Mouse (Mus musculus) MEL (cell line): ENCODE results near the gene Serpina11.

Experiments
- CHD2 ChIP-seq: IDR thresholded peaks from 2 replicates; pipeline ENCODE4 v1.6.1; 2011; ENCODE audit warnings: low read length, improper control_type of control experiment
- CTCF ChIP-seq, 3 experiments: IDR thresholded peaks in 2 of 3; conservative IDR thresholded peaks in 1 of 3; 2 replicates each; pipeline ENCODE4 v1.5.1; 2011 to 2012; ENCODE audit warnings: low read length in 3 of 3, low read depth in 2 of 3, mild to moderate bottlenecking in 2 of 3, improper control_type of control experiment in 1 of 3, inconsistent platforms in 1 of 3, mixed read lengths in 1 of 3, moderate library complexity in 1 of 3; ENCODE audit not compliant: control insufficient read depth in 1 of 3, insufficient read depth in 1 of 3, poor library complexity in 1 of 3, severe bottlenecking in 1 of 3
- MAX ChIP-seq: IDR thresholded peaks from 2 replicates; pipeline ENCODE4 v1.6.1; 2011; ENCODE audit warnings: low read length, improper control_type of control experiment
- POLR2A ChIP-seq, 2 experiments: IDR thresholded peaks; 2 replicates each; pipeline ENCODE4 v1.6.1; 2011 to 2012; ENCODE audit warnings: low read length in 2 of 2, mild to moderate bottlenecking in 2 of 2, control low read depth in 1 of 2, improper control_type of control experiment in 1 of 2, low read depth in 1 of 2, moderate library complexity in 1 of 2; ENCODE audit not compliant: control insufficient read depth in 1 of 2, insufficient read depth in 1 of 2, poor library complexity in 1 of 2
- USF1 ChIP-seq: IDR thresholded peaks from 2 replicates; pipeline ENCODE4 v1.6.1; 2014; ENCODE audit warnings: low read depth, mild to moderate bottlenecking, inconsistent platforms, low read length, improper control_type of control experiment, moderate library complexity
- ZC3H11A ChIP-seq: IDR thresholded peaks from 2 replicates; pipeline ENCODE4 v1.6.1; 2012; ENCODE audit warnings: low read depth, mild to moderate bottlenecking, inconsistent platforms, low read length, improper control_type of control experiment
- ZMIZ1 ChIP-seq: IDR thresholded peaks from 2 replicates; pipeline ENCODE4 v1.6.1; 2012; ENCODE audit warnings: low read depth, mild to moderate bottlenecking, inconsistent platforms, low read length, improper control_type of control experiment, moderate library complexity

DNA sequence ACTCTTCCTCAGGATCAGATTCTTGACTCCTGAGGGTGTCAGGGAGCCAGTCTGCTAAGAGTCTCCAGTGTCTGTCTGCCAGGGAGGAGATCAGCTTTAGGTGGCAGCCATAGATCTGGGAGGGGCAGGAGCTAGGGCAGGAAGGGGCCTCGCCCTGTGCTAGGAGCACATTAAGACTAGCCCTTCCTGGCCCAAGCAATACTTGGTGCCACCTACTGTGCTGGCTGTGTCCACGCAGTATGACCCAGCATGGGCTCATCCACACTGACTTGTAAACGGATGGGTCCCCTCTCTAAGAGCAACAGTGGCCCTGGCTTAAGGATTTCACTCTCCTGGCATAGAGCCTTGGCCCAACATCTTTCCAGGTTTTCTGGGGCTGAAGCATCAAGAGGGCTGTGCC is 31.0 kb downstream of the Serpina11 start, which contains the start of gene Serpina1e:
- TF ChIP-seq ZMIZ1 (no peak), MAX (no peak), CTCF (IDR thresholded peaks at IDR 0.05 in 2 of 3, conservative IDR thresholded peaks at IDR 0.05 in 1 of 3; ENCODE audit: control insufficient read depth in 1 of 3, insufficient read depth in 1 of 3, low read depth in 2 of 3, low read length in 3 of 3, poor library complexity in 1 of 3, severe bottlenecking in 1 of 3) (no peak), POLR2A (IDR thresholded peaks at IDR 0.05; ENCODE audit: control insufficient read depth in 1 of 2, insufficient read depth in 1 of 2, low read depth in 1 of 2, low read length in 2 of 2, poor library complexity in 1 of 2) (no peak), USF1 (no peak), CHD2 (no peak), ZC3H11A (no peak)
